Mouse (Mus musculus): ENCODE data around the gene Foxj1. TPM values are rescaled to one million over a fixed set of nuclear protein-coding genes. Genes with fewer than 3 reads are reported as not detected.
A peak's percentile ranks its signal among the peaks of the same experiment; 100 is the strongest.

The Foxj1 gene
- polyA plus RNA-seq, 1 experiment from 2014 or later = 0.15 TPM

DNA sequence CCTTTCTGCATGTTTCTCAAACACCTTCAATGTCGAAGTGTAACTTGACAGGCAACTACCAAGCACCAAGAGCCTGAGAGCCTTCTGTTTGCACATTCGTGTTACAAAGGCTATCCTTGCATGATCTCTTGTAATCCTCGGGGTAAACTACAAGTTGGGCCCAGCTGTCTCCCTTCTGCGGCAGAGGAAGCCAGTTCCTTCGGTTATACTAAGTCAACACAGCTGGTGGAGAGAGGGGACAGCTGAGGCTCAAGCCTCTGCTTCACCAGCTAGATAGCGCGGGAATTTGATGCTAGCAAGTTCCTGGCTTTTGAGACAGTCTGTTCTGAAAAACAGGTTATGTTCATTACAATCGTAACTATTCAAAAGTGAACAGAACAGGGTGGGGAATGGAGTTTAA, 22.8 kb downstream of the Foxj1 start:
- WGBS = 45% methylated on average over 8 of the region's 8 CpGs
- Histone ChIP-seq H3K27me3 (no peaks in the 10 kb centered on the region), H3K4me1 (no peaks in the 10 kb centered on the region), H3K9ac (no peak overlapping the region), H3K9me3 (no peaks in the 10 kb centered on the region), H3K4me3 (no peak overlapping the region), H3K4me2 (no peak overlapping the region), H3K36me3 (no peaks in the 10 kb centered on the region), H3K27ac (no peak overlapping the region)
- ATAC-seq (ENCODE audit: insufficient number of reproducible peaks, low FRiP score, low TSS enrichment, low read depth) = no peak

DNA sequence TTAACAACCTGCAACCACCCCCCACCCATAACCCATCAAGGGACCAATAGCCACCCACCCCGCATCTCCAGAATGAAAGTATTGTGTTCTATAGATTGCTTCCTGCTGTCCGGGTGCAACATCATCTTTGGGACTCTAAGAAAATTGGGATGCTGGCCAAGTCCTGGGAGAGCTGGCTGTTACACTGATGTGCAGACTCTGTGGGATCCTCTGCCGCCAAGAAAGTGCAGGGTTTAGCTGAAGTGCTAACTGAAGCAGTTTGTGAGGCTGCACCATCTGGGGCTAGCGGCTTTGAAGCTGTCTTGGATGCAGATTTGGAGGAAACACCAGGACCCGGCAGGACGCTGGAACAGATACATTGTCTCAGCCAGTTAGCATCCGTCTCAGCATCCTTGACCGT, 24.0 kb downstream of the Foxj1 start:
- H3K9ac ChIP-seq = no peak overlapping the region
- H3K4me1 ChIP-seq = no peaks in the 10 kb centered on the region
- no peaks in the 10 kb centered on the region for H3K9me3 ChIP-seq
- H3K27ac ChIP-seq = no peak overlapping the region
- no peak for ATAC-seq (ENCODE audit: insufficient number of reproducible peaks, low FRiP score, low TSS enrichment, low read depth)
- H3K27me3 ChIP-seq = no peaks in the 10 kb centered on the region
- WGBS = 43% methylated on average over 8 of the region's 8 CpGs
- no peaks in the 10 kb centered on the region for H3K36me3 ChIP-seq
- H3K4me3 ChIP-seq = no peak overlapping the region
- no peak overlapping the region for H3K4me2 ChIP-seq

DNA sequence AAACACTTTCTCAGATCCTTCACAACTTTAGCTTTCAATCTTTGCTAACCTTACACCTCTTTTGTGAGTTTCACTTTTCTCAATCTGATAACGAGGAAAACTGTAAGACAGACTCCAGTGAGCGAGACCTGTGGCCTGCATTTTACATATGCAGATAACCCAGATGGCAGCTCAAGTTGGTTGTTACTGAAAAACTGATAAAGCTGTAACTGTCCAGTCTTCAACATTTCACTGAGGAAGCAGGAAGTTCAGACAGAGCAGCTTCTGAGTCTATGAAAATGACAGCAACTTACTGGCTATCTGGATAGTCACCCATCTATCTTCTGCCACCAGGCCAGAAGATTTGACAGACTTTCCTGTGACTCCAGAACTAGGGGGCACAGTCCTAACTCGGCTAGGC, 25.6 kb downstream of the Foxj1 start:
- no peak for ATAC-seq (ENCODE audit: insufficient number of reproducible peaks, low FRiP score, low TSS enrichment, low read depth)
- H3K9ac ChIP-seq = no peak overlapping the region
- 74% methylated on average over 3 of the region's 3 CpGs for WGBS
- H3K4me3 ChIP-seq = no peak overlapping the region
- H3K9me3 ChIP-seq = no peaks in the 10 kb centered on the region
- H3K27ac ChIP-seq = no peak overlapping the region
- H3K27me3 ChIP-seq = no peaks in the 10 kb centered on the region
- peaks cover 3% of the 10 kb centered on the region for H3K36me3 ChIP-seq
- peaks cover 6% of the 10 kb centered on the region for H3K4me1 ChIP-seq
- no peak overlapping the region for H3K4me2 ChIP-seq

DNA sequence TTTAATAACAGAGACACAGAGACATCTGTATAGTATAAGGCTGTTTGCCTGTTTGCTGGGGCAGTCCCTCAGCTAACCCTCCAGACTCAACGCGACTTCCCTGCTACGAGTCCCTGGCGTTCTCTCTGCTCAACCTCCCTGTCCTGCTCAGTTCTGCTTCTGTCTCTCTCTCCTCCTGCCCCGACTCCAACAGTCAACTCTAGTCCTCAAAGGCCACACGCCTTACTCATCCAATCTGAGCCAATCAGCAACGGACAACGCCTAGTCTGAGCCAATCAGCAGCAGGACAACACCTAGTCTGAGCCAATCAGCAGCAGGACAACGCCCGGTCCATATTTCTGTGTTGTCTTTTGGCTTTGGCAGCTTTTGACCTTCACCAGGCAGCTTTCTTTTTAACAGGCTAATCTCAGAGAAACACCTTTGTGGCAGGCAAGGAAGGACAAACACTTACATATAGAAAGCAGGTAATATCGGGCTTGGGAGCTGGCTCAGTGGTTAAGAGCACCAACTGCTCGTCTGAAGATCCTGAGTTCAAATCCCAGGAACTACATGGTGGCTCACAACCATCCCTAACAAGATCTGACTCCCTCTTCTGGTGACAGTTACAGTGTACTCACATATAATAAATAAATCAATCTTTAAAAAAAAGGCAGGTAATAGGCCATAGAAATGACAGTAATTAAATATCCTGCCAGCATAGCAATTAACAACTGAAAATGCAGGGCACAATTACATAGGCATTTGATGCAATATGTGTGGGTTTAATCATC, 27.3 kb downstream of the Foxj1 start:
- Histone ChIP-seq H3K9me3 (no peaks in the 10 kb centered on the region), H3K4me3 (no peak overlapping the region), H3K9ac (no peak overlapping the region), H3K4me1 (peaks cover 6% of the 10 kb centered on the region), H3K4me2 (no peak overlapping the region), H3K36me3 (peaks cover 19% of the 10 kb centered on the region), H3K27ac (no peak overlapping the region), H3K27me3 (no peaks in the 10 kb centered on the region)
- no peak for ATAC-seq (ENCODE audit: insufficient number of reproducible peaks, low FRiP score, low TSS enrichment, low read depth)
- WGBS = 88% methylated on average over 12 of the region's 12 CpGs

- H3K4me1 ChIP-seq = peaks cover 6% of the 10 kb centered on the region
- peaks cover 27% of the 10 kb centered on the region for H3K36me3 ChIP-seq
- H3K4me3 ChIP-seq = peak within 1 kb of the TSS; percentile 63
- no peak for ATAC-seq (ENCODE audit: insufficient number of reproducible peaks, low FRiP score, low TSS enrichment, low read depth)
- H3K9ac ChIP-seq = peak within 1 kb of the TSS; percentile 66
- WGBS = 82% methylated on average over 10 of the region's 10 CpGs
- H3K27ac ChIP-seq = no peak within 1 kb of the TSS; the same call in 1 of the 2 replicates
- no peaks in the 10 kb centered on the region for H3K27me3 ChIP-seq
- no peaks in the 10 kb centered on the region for H3K9me3 ChIP-seq
- peak within 1 kb of the TSS; percentile 84 for H3K4me2 ChIP-seq
These were observed 28.0 kb downstream of the Foxj1 start, which contains the start of gene Exoc7 for GRCm38 (mm10) chr11:116307019-116307725. Gene Exoc7, minus strand, starts transcription at chr11:116307233.

DNA sequence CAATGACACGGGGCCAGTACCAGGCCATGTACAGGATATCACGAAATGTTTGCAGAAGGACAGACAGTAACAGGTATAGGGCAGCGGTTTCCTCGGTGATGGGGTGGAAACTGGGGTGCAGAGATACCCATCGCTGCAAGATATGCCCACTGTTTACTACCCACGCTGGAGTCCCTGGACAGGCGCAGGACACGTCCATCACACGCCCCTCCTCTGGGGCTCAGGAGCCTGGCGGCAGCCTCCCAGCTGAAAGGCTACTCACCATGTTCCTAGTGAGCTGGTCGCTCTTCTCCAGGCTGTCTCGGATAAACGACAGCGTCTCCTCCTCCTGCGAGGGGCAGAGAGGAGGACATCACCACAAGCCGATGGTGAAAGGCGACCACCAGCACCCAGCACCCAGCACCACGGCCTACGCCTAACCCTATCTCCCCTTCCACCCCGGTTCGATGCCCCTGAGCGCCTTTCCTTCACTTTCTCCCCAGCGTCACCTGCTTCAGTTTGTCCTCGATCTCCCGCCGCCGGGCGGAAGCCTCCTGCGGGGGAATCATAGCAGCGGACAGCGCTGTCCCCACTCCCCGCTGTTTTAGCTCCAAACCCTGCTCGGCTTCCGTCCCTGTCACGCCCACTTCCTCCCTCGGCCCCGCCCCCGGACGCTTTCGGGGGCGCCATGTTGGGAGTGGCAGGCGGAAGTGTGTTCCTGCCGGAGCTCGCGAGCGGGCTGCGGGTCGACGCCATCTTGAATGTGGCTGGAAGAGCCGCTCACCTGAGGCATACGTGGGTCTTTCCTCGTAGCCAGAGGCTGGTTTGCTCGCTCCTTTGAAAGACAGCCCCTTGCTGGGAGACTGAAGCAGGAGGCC, 28.8 kb downstream of the Foxj1 start:
- 2% methylated on average over 53 of the region's 53 CpGs for WGBS
- no peak overlapping the region; the same call in 1 of the 2 replicates for H3K27ac ChIP-seq

DNA sequence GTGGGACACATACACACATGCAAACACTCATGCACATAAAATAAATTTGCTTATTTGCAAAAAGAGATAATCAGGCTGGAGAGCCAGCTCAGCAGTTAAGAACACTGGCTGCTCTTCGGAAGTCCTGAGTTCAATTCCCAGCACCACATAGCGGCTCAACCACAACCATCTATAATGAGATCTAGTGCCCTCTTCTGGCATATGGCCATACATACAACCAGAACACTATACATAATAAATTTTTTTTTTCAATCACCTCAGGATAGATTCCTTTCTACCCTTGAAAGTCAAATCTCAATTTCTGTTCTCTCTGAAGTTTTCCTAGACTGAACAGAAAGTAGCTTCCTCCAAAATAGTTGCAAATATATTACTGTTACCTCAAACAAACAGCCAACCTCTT, 29.8 kb downstream of the Foxj1 start:
- no peaks in the 10 kb centered on the region for H3K27me3 ChIP-seq
- H3K36me3 ChIP-seq = peaks cover 44% of the 10 kb centered on the region
- H3K27ac ChIP-seq = no peak overlapping the region
- WGBS = 94% methylated on average over 2 of the region's 2 CpGs
- peaks cover 6% of the 10 kb centered on the region for H3K4me1 ChIP-seq
- H3K4me2 ChIP-seq = peak overlapping the region; percentile 84
- H3K4me3 ChIP-seq = peak overlapping the region; percentile 63
- no peak for ATAC-seq (ENCODE audit: insufficient number of reproducible peaks, low FRiP score, low TSS enrichment, low read depth)
- no peak overlapping the region for H3K9ac ChIP-seq
- H3K9me3 ChIP-seq = no peaks in the 10 kb centered on the region

More for the DNA sequence above, 28.8 kb downstream of the Foxj1 start:
- peak overlapping the region; percentile 84 for H3K4me2 ChIP-seq
- peak overlapping the region; percentile 63 for H3K4me3 ChIP-seq
- peaks cover 6% of the 10 kb centered on the region for H3K4me1 ChIP-seq
- no peaks in the 10 kb centered on the region for H3K9me3 ChIP-seq
- H3K9ac ChIP-seq = peak overlapping the region; percentile 66
- peak; percentile 84 for ATAC-seq (ENCODE audit: insufficient number of reproducible peaks, low FRiP score, low TSS enrichment, low read depth)
- H3K36me3 ChIP-seq = peaks cover 35% of the 10 kb centered on the region
- H3K27me3 ChIP-seq = no peaks in the 10 kb centered on the region

GRCm38 (mm10) chr11:116298621-116299020, 36.6 kb downstream of the Foxj1 start:
- Histone ChIP-seq H3K4me3 (no peak overlapping the region), H3K36me3 (peaks cover 97% of the 10 kb centered on the region), H3K4me2 (no peak overlapping the region), H3K27ac (no peak overlapping the region), H3K4me1 (peaks cover 2% of the 10 kb centered on the region; the same call in 1 of the 2 replicates), H3K27me3 (no peaks in the 10 kb centered on the region), H3K9me3 (no peaks in the 10 kb centered on the region), H3K9ac (no peak overlapping the region)
- WGBS = 87% methylated on average over 6 of the region's 6 CpGs
- no peak for ATAC-seq (ENCODE audit: insufficient number of reproducible peaks, low FRiP score, low TSS enrichment, low read depth)

GRCm38 (mm10) chr11:116298221-116298620, 37.0 kb downstream of the Foxj1 start:
- 92% methylated on average over 11 of the region's 11 CpGs for WGBS
- Histone ChIP-seq H3K36me3 (peaks cover 97% of the 10 kb centered on the region), H3K9ac (no peak overlapping the region), H3K4me1 (peaks cover 2% of the 10 kb centered on the region; the same call in 1 of the 2 replicates), H3K27me3 (no peaks in the 10 kb centered on the region), H3K27ac (no peak overlapping the region), H3K4me3 (no peak overlapping the region), H3K9me3 (no peaks in the 10 kb centered on the region), H3K4me2 (no peak overlapping the region)
- no peak for ATAC-seq (ENCODE audit: insufficient number of reproducible peaks, low FRiP score, low TSS enrichment, low read depth)

DNA sequence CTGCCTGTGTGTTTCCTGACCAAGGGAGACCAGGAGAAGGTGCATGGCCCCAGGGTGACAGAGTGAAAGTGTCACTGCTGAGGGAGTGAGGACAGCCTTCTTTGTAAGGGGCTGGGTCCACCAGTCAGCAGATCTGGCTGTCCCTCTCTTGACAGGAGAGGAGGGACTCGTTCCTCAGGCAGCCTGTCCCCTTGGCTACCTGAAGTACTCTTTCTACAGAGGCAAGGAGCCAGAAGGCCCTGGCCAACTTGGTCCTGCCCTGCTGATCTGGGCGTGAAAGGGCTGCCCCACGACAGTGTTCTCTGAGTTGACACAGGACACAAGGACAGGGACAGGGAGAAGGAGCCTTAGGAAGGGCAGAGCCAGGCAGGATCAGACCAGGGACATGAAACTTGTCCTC, 38.2 kb downstream of the Foxj1 start:
- Histone ChIP-seq H3K27me3 (no peaks in the 10 kb centered on the region), H3K4me2 (no peak overlapping the region), H3K4me3 (no peak overlapping the region), H3K27ac (no peak overlapping the region), H3K36me3 (peaks cover 97% of the 10 kb centered on the region), H3K9me3 (no peaks in the 10 kb centered on the region), H3K4me1 (peaks cover 2% of the 10 kb centered on the region; the same call in 1 of the 2 replicates), H3K9ac (no peak overlapping the region)
- no peak for ATAC-seq (ENCODE audit: insufficient number of reproducible peaks, low FRiP score, low TSS enrichment, low read depth)
- WGBS = 72% methylated on average over 3 of the region's 3 CpGs

GRCm38 (mm10) chr11:116296191-116296734, 38.9 kb downstream of the Foxj1 start:
- ATAC-seq (ENCODE audit: insufficient number of reproducible peaks, low FRiP score, low TSS enrichment, low read depth) = no peak
- Histone ChIP-seq H3K36me3 (peaks cover 96% of the 10 kb centered on the region), H3K27me3 (no peaks in the 10 kb centered on the region), H3K4me2 (no peak overlapping the region), H3K9me3 (no peaks in the 10 kb centered on the region), H3K4me1 (peaks cover 2% of the 10 kb centered on the region; the same call in 1 of the 2 replicates), H3K4me3 (no peak overlapping the region), H3K9ac (no peak overlapping the region), H3K27ac (no peak overlapping the region)
- 88% methylated on average over 8 of the region's 8 CpGs for WGBS

All from limb, embryonic 15.5 days (tissue).